Mouse (Mus musculus) liver, postnatal 0 days (tissue): Measurements from ENCODE around the gene Gm826. TPM values are rescaled to one million over a fixed set of nuclear protein-coding genes. Genes with fewer than 3 reads are reported as not detected.

ENCODE experiments used
- ATAC-seq: fragments of 200-750 bp; cut with Nextera tagmentation; 2 replicates; pipeline ENCODE4 v1.8.0; 2017; ENCODE audit warnings: mild to moderate bottlenecking, moderate library complexity
- DNase-seq: peaks from one replicate; pipeline ENCODE4 v3.0.0-alpha.2; 2016
- H3K27ac ChIP-seq: fragments of 300-500 bp; sonication (generic); 2 replicates; pipeline ENCODE4 v1.5.1; 2014; ENCODE audit warnings: antibody characterized with exemption, moderate library complexity, mild to moderate bottlenecking, low read depth
- H3K27me3 ChIP-seq: fragments of 300-500 bp; sonication (generic); 2 replicates; pipeline ENCODE4 v1.6.1; 2014; ENCODE audit warnings: low read length, control low read depth, mixed read lengths; ENCODE audit not compliant: insufficient read depth
- H3K36me3 ChIP-seq: fragments of 300-500 bp; sonication (generic); replicated peaks from 2 replicates; pipeline ENCODE4 v1.6.1; 2014; ENCODE audit warnings: mild to moderate bottlenecking, control low read depth, low read length, moderate library complexity, mixed read lengths; ENCODE audit not compliant: insufficient read depth
- H3K4me1 ChIP-seq: fragments of 300-500 bp; sonication (generic); 2 replicates; pipeline ENCODE4 v1.6.1; 2014; ENCODE audit warnings: antibody characterized with exemption, mild to moderate bottlenecking, control low read depth; ENCODE audit not compliant: insufficient read depth
- H3K4me2 ChIP-seq: fragments of 300-500 bp; sonication (generic); 2 replicates; pipeline ENCODE4 v1.6.1; 2014; ENCODE audit warnings: low read depth, mild to moderate bottlenecking, low read length, moderate library complexity, mixed read lengths
- H3K4me3 ChIP-seq: fragments of 300-500 bp; sonication (generic); 2 replicates; pipeline ENCODE4 v1.5.1; 2014; ENCODE audit warnings: low read depth, low read length
- H3K9ac ChIP-seq: fragments of 300-500 bp; sonication (generic); replicated peaks from 2 replicates; pipeline ENCODE4 v1.6.1; 2014; ENCODE audit warnings: mild to moderate bottlenecking, moderate library complexity
- H3K9me3 ChIP-seq: fragments of 300-500 bp; sonication (generic); 2 replicates; pipeline ENCODE4 v1.6.1; 2016; ENCODE audit warnings: mild to moderate bottlenecking, control low read depth, low read length, mixed read lengths
- CTCF ChIP-seq: sonication (generic); IDR thresholded peaks from 2 replicates; pipeline ENCODE4 v1.5.1; 2016; ENCODE audit warnings: antibody characterized with exemption, low read depth
- EP300 ChIP-seq: IDR thresholded peaks from 2 replicates; pipeline ENCODE4 v1.6.1; 2016; ENCODE audit warnings: antibody characterized with exemption, low read depth, mild to moderate bottlenecking
- WGBS: fragments of 180-500 bp; shearing (Covaris S2); extraction: QIAGEN DNeasy Blood & Tissue Kit; methylation state at CpG from one replicate; pipeline ENCODE4 v1.1.7; 2014; ENCODE audit not compliant: insufficient replicate concordance; 5-methylcytosine and 5-hydroxymethylcytosine counted together
- polyA plus RNA-seq: library from polyadenylated mRNA; unstranded; fragments of >200 nt; fragmentation: Nextera tagmentation; extraction: Ambion mirVana; gene quantifications from 2 replicates; pipeline ENCODE4 v1.2.1, GENCODE M21; 2015

Gm826 gene
- polyA plus RNA-seq, 1 experiment from 2014 or later, result 1.2 TPM

- Histone ChIP-seq H3K27ac (peak overlapping the region; percentile 29; the same call in 1 of the 2 replicates), H3K9ac (no peak overlapping the region), H3K4me3 (no peak overlapping the region), H3K4me2 (no peak overlapping the region), H3K4me1 (no peaks in the 10 kb centered on the region), H3K27me3 (no peaks in the 10 kb centered on the region), H3K36me3 (no peaks in the 10 kb centered on the region), H3K9me3 (no peaks in the 10 kb centered on the region)
- DNase-seq, result no peak
- peak; percentile 48 for ATAC-seq
- 50% methylated on average over 11 of the region's 11 CpGs for WGBS
- TF ChIP-seq EP300 (no peak), CTCF (no peak)
These were observed 66.0 kb downstream of the Gm826 start for GRCm38 (mm10) chr2:160267828-160268453.

GRCm38 (mm10) chr2:160263861-160264260, 70.1 kb downstream of the Gm826 start:
- TF ChIP-seq CTCF (no peak), EP300 (no peak)
- Histone ChIP-seq H3K27ac (no peak overlapping the region), H3K9ac (no peak overlapping the region), H3K4me1 (no peaks in the 10 kb centered on the region), H3K4me3 (no peak overlapping the region), H3K4me2 (no peak overlapping the region), H3K27me3 (no peaks in the 10 kb centered on the region), H3K9me3 (no peaks in the 10 kb centered on the region), H3K36me3 (no peaks in the 10 kb centered on the region)
- WGBS, result 83% methylated on average over 8 of the region's 8 CpGs
- no peak for ATAC-seq
- DNase-seq, result no peak

- DNase-seq (no peak), ATAC-seq (no peak)
- H3K4me3 ChIP-seq, result no peak overlapping the region
- no peaks in the 10 kb centered on the region for H3K36me3 ChIP-seq
- H3K27me3 ChIP-seq, result no peaks in the 10 kb centered on the region
- H3K4me2 ChIP-seq, result no peak overlapping the region
- WGBS, result 77% methylated on average over 3 of the region's 3 CpGs
- no peak overlapping the region for H3K27ac ChIP-seq
- no peaks in the 10 kb centered on the region for H3K4me1 ChIP-seq
- no peak overlapping the region for H3K9ac ChIP-seq
- no peaks in the 10 kb centered on the region for H3K9me3 ChIP-seq
- TF ChIP-seq EP300, result no peak
- TF ChIP-seq CTCF, result no peak
These were observed 72.4 kb downstream of the Gm826 start for GRCm38 (mm10) chr2:160261538-160261937.

Other genes starting within 250 kb of the Gm826 start
- 9.2 and 11.6 TPM in 2 replicates for gene Mafb, start 32.9 kb upstream of the Gm826 start, polyA plus RNA-seq